ENCODE assay signal across 8 mouse cellular contexts in the genomic region with DNA sequence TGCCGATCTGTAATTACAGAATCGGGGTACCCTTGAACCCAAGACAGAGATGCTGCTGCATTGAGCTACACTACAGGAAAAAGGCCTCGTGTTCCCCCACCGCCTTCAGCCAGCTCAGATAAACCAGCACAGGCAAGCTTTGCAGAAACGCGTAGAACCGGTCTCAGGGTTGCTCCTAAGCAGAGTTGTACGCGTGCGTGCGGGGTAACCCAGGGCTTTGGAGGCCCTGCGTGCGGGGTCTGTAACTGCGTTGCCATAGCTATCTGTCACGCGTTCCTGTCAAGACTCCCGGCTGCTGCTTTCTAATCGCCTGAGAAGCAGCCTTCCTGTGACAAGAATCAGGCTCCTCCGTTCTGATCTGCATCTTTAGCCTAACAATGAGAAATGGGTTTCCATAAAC.
DNase-seq lines count a peak whose midpoint lies in the region; ATAC-seq lines count a peak whose summit lies in the region.

No protein-coding gene starts in this region.

- H3K27me3 ChIP-seq in heart, embryonic 13.5 days (replicated peaks), result peaks cover 43% of the 10 kb centered on the region
- peaks cover 5% of the 10 kb centered on the region for H3K27me3 ChIP-seq in forebrain, embryonic 14.5 days (replicated peaks; ENCODE audit: control insufficient read depth, insufficient read depth, low read length)
- H3K27me3 ChIP-seq in limb, embryonic 11.5 days (ENCODE audit: control insufficient read depth, insufficient read depth, low read length), result no peaks in the 10 kb centered on the region
- H3K27me3 ChIP-seq in neural tube, embryonic 11.5 days (ENCODE audit: control insufficient read depth, insufficient read depth, low read length), result 0 out of 2 replicates have a peak, but pooled peaks cover 2% of the 10 kb centered on the region

- H3K9me3 ChIP-seq in heart, embryonic 13.5 days, result no peaks in the 10 kb centered on the region
- H3K9me3 ChIP-seq in forebrain, embryonic 14.5 days (replicated peaks; ENCODE audit: control insufficient read depth, low read length), result no peaks in the 10 kb centered on the region
- H3K9me3 ChIP-seq in limb, embryonic 11.5 days (ENCODE audit: control insufficient read depth, low read length), result no peaks in the 10 kb centered on the region
- H3K9me3 ChIP-seq in neural tube, embryonic 11.5 days (ENCODE audit: control insufficient read depth, low read length), result no peaks in the 10 kb centered on the region

- H3K36me3 ChIP-seq in heart, embryonic 13.5 days, result no peaks in the 10 kb centered on the region
- no peaks in the 10 kb centered on the region for H3K36me3 ChIP-seq in forebrain, embryonic 14.5 days (ENCODE audit: control insufficient read depth, insufficient read depth, low read length)
- no peaks in the 10 kb centered on the region for H3K36me3 ChIP-seq in limb, embryonic 11.5 days (ENCODE audit: control insufficient read depth, insufficient read depth, low read length)
- H3K36me3 ChIP-seq in neural tube, embryonic 11.5 days (ENCODE audit: control insufficient read depth, insufficient read depth, low read length), result no peaks in the 10 kb centered on the region

- intact Hi-C loops in heart, postnatal 25 days (cut with DNase I), result loop anchor here (2.0 to 10.0 kb wide), 5 partner anchors 117 to 887 kb away; no protein-coding TSS in a partner anchor

- peaks cover 20% of the 10 kb centered on the region for H3K4me1 ChIP-seq in heart, embryonic 13.5 days
- H3K4me1 ChIP-seq in forebrain, embryonic 14.5 days (ENCODE audit: control insufficient read depth, insufficient read depth, low read length), result 0 out of 2 replicates have a peak, but pooled peaks cover 6% of the 10 kb centered on the region
- peaks cover 6% of the 10 kb centered on the region for H3K4me1 ChIP-seq in limb, embryonic 11.5 days (ENCODE audit: control insufficient read depth, insufficient read depth, low read length)
- no peaks in the 10 kb centered on the region; the same call in 1 of the 2 replicates for H3K4me1 ChIP-seq in neural tube, embryonic 11.5 days (ENCODE audit: control insufficient read depth, insufficient read depth, low read length)

- H3K27ac ChIP-seq in heart, embryonic 13.5 days (replicated peaks), result no peak overlapping the region
- no peak overlapping the region for H3K27ac ChIP-seq in forebrain, embryonic 14.5 days (ENCODE audit: low read depth, low read length)
- no peak overlapping the region for H3K27ac ChIP-seq in limb, embryonic 11.5 days (replicated peaks; ENCODE audit: low read depth, low read length)
- no peak overlapping the region for H3K27ac ChIP-seq in neural tube, embryonic 11.5 days (ENCODE audit: low read depth, low read length)

- peak overlapping the region; percentile 41 for H3K4me3 ChIP-seq in heart, embryonic 13.5 days
- H3K4me3 ChIP-seq in forebrain, embryonic 14.5 days (ENCODE audit: low read depth, low read length), result peak overlapping the region; percentile 14; the same call in 1 of the 2 replicates
- H3K4me3 ChIP-seq in limb, embryonic 11.5 days (ENCODE audit: low read depth, low read length), result no peak overlapping the region
- peak overlapping the region; percentile 21; the same call in 1 of the 2 replicates for H3K4me3 ChIP-seq in neural tube, embryonic 11.5 days (ENCODE audit: low read depth, low read length)

- WGBS in heart, embryonic 13.5 days, result 4% methylated on average over 19 of the region's 19 CpGs
- WGBS in forebrain, embryonic 14.5 days, result 6% methylated on average over 19 of the region's 19 CpGs
- WGBS in limb, embryonic 11.5 days, result 4% methylated on average over 19 of the region's 19 CpGs
- 5% methylated on average over 19 of the region's 19 CpGs for WGBS in neural tube, embryonic 11.5 days

- ATAC-seq in heart, embryonic 13.5 days (ENCODE audit: extremely low read depth, insufficient number of reproducible peaks, low FRiP score, low TSS enrichment), result no peak
- ATAC-seq in forebrain, embryonic 14.5 days, result peak; percentile 78; the same call in 1 of the 2 replicates
- no peak for ATAC-seq in limb, embryonic 11.5 days (ENCODE audit: insufficient number of reproducible peaks, low FRiP score, low TSS enrichment, low read depth)
- ATAC-seq in neural tube, embryonic 11.5 days (ENCODE audit: insufficient read depth, low FRiP score, low TSS enrichment), result peak; percentile 62

- DNase-seq in heart, postnatal 25 days (ENCODE audit: low spot score), result no peak
- peak; percentile 48 for DNase-seq in R1 (ENCODE audit: low read depth, low spot score)
- DNase-seq in forebrain, embryonic 14.5 days (ENCODE audit: low spot score), result peak; percentile 68
- DNase-seq in limb, embryonic 11.5 days (ENCODE audit: low spot score), result peak; percentile 57
- peak; percentile 68 for DNase-seq in neural tube, embryonic 11.5 days (ENCODE audit: low spot score)
- no peak for DNase-seq in ovary, postnatal 14 days (ENCODE audit: low spot score)
- no peak for DNase-seq in yolk sac, embryonic 10.5 days (ENCODE audit: low spot score)

- peak overlapping the region; percentile 70 for H3K4me2 ChIP-seq in heart, embryonic 13.5 days
- H3K4me2 ChIP-seq in forebrain, embryonic 14.5 days (ENCODE audit: low read length), result peak overlapping the region; percentile 41
- H3K4me2 ChIP-seq in limb, embryonic 11.5 days (ENCODE audit: low read depth, severe bottlenecking), result peak overlapping the region; percentile 30; the same call in 1 of the 2 replicates
- H3K4me2 ChIP-seq in neural tube, embryonic 11.5 days (ENCODE audit: low read depth), result peak overlapping the region; percentile 45

- peak overlapping the region; percentile 65 for H3K9ac ChIP-seq in heart, embryonic 13.5 days
- peak overlapping the region; percentile 33; the same call in 1 of the 2 replicates for H3K9ac ChIP-seq in forebrain, embryonic 14.5 days (ENCODE audit: low read length)
- H3K9ac ChIP-seq in limb, embryonic 11.5 days (ENCODE audit: low read length), result no peak overlapping the region
- H3K9ac ChIP-seq in neural tube, embryonic 11.5 days (ENCODE audit: low read length), result no peak overlapping the region

Comparison
In these comparisons a context has a peak if more than half of its experiments do, and no peak if none do; other contexts are left out.
1. ATAC-seq: peak in forebrain, embryonic 14.5 days (single experiment) and neural tube, embryonic 11.5 days (single experiment); none in heart, embryonic 13.5 days (single experiment) and limb, embryonic 11.5 days (single experiment).
2. H3K9ac ChIP-seq: peak in heart, embryonic 13.5 days (single experiment) and forebrain, embryonic 14.5 days (single experiment); none in limb, embryonic 11.5 days (single experiment) and neural tube, embryonic 11.5 days (single experiment).
3. DNase-seq: peak in R1 (single experiment), forebrain, embryonic 14.5 days (single experiment), limb, embryonic 11.5 days (single experiment) and neural tube, embryonic 11.5 days (single experiment); none in heart, postnatal 25 days (single experiment), ovary, postnatal 14 days (single experiment) and yolk sac, embryonic 10.5 days (single experiment).
4. Peak in every context shown above with its lines, with median percentiles within 50 percentile points of each other: H3K4me2 ChIP-seq.